Mouse (Mus musculus) E14TG2a.4 (cell line): Measurements from ENCODE around the gene Ppp1r21.

Experiments used
- CTCF ChIP-seq: conservative IDR thresholded peaks from 2 replicates; pipeline ENCODE4 v1.5.1; 2014; ENCODE audit warnings: low read length
- NANOG ChIP-seq: IDR thresholded peaks from 2 replicates; pipeline ENCODE4 v1.6.1; 2014; ENCODE audit warnings: borderline replicate concordance, low read length, mixed read lengths

DNA sequence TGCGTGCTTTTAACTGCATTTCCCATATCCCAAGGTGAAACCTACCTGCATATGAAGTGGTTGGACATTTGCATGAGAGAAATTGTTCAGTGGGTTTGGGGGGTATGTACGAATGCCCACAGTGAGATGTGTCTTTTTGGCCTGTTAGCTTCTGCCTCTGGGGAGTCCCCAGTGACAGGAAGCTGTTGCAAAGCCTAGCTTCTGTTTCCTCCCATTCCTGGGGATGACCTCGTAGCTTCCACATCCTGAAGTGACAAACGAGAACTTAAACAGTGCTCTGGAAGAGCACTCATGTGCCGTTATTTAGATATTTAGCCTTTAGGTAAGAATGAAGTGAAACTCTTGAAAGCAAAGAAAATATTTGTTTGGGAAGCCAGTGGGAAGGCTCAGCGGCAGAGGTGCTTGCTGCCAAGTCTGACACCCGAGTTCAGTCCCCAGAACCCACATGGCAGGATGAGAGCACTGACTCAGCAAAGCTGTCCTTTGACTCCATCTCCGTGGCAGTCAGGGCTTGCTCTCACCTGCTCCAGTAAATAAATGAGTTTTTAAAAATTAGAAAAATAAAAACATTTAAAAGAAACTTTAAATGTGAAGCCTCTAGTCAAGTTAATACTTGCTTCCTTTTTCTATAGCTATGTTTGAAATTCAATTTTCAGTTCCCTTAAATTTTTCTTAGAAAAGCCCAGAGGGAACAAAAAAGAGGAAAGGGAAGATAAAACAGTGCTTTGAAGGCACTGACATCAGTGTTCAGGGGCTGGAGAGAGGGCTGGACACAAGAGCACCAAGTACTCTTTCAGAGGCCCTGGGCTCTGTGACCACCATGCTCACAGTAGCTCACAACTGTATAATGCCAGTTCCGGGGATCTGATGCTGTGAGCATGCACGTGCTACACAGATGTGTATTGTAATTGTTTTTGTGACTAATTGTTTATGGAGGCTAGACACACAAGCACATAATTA lies 21.3 kb downstream of the Ppp1r21 start:
- TF ChIP-seq CTCF (no peak), NANOG (no peak)
